Mouse (Mus musculus): ENCODE data around the gene Nek1. TPM values are rescaled to one million over a fixed set of nuclear protein-coding genes. Genes with fewer than 3 reads are reported as not detected.

Gene Nek1
- polyA plus RNA-seq, 1 experiment: 3.4 TPM

DNA sequence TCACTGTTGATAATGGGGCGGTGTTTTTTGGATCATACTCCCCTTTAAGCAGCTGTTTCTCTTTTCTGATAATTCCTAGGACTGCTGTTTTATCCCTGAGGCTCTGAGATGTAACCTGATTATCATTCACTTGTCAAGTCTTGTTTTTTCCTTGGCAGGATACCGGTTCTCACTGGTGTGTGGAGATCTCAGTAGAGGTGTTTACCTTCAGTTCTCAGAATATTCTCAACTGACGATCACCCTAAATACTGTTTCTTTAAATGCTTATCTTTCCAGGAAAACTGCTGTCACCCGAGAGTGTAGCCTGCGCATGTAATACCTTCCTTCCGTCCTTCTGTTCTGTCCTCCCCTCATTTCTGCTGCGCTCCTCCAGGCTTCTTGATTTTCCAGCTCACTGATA is 67.4 kb downstream of the Nek1 start:
- no peak for DNase-seq (ENCODE audit: low read depth in 1 of 2, low spot score in 2 of 2)
- H3K4me1 ChIP-seq (ENCODE audit: control insufficient read depth, insufficient read depth, insufficient read length): no peaks in the 10 kb centered on the region
- H3K36me3 ChIP-seq (ENCODE audit: control insufficient read depth, insufficient read depth, low read length): peaks cover 1% of the 10 kb centered on the region; the same call in 1 of the 2 replicates
- 82% methylated on average over 7 of the region's 7 CpGs for WGBS
- no peaks in the 10 kb centered on the region for H3K27me3 ChIP-seq (ENCODE audit: control insufficient read depth, insufficient read depth, low read length)
- no peak for TF ChIP-seq POLR2A (IDR thresholded peaks at IDR 0.05; ENCODE audit: low read depth, low read length)
- no peak for TF ChIP-seq CTCF (IDR thresholded peaks at IDR 0.05; ENCODE audit: extremely low read depth, insufficient read depth, insufficient read length, insufficient replicate concordance)
- no peak overlapping the region for H3K4me3 ChIP-seq (ENCODE audit: extremely low read depth, insufficient read depth, insufficient read length)
- H3K27ac ChIP-seq (ENCODE audit: insufficient read depth, low read length): no peak overlapping the region

- Histone ChIP-seq H3K36me3 (ENCODE audit: control insufficient read depth, insufficient read depth, low read length) (peaks cover 3% of the 10 kb centered on the region; the same call in 1 of the 2 replicates), H3K4me1 (ENCODE audit: control insufficient read depth, insufficient read depth, insufficient read length) (no peaks in the 10 kb centered on the region), H3K27ac (ENCODE audit: insufficient read depth, low read length) (no peak overlapping the region), H3K27me3 (ENCODE audit: control insufficient read depth, insufficient read depth, low read length) (no peaks in the 10 kb centered on the region), H3K4me3 (ENCODE audit: extremely low read depth, insufficient read depth, insufficient read length) (no peak overlapping the region)
- DNase-seq (ENCODE audit: low read depth in 1 of 2, low spot score in 2 of 2): no peak
- TF ChIP-seq POLR2A (IDR thresholded peaks at IDR 0.05; ENCODE audit: low read depth, low read length) (no peak), CTCF (IDR thresholded peaks at IDR 0.05; ENCODE audit: extremely low read depth, insufficient read depth, insufficient read length, insufficient replicate concordance) (no peak)
These were observed 82.1 kb downstream of the Nek1 start for GRCm38 (mm10) chr8:61075059-61075458.

DNA sequence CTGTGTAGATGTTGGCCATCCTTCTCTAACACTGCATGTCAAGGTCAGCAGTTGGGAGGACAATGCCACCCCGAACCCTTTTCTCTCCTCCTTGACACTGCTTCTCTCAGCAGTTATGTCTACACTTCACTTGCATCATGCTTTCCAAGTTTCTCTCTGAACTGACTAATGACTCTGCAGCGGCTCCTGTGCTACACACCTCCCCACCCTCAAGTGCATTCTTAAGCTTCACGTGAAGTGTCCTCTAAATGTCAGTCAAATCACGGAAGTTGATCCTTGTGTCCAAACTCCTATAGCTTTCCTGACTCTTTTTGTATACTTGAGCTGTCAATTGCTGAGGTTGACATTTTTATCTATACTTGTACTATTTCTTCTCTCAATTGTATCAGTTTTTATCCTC is 117.5 kb downstream of the Nek1 start:
- H3K27me3 ChIP-seq (ENCODE audit: control insufficient read depth, insufficient read depth, low read length): no peaks in the 10 kb centered on the region
- no peak overlapping the region for H3K4me3 ChIP-seq (ENCODE audit: extremely low read depth, insufficient read depth, insufficient read length)
- no peak overlapping the region for H3K27ac ChIP-seq (ENCODE audit: insufficient read depth, low read length)
- TF ChIP-seq POLR2A (IDR thresholded peaks at IDR 0.05; ENCODE audit: low read depth, low read length) (no peak), CTCF (IDR thresholded peaks at IDR 0.05; ENCODE audit: extremely low read depth, insufficient read depth, insufficient read length, insufficient replicate concordance) (no peak)
- 97% methylated on average over 4 of the region's 4 CpGs for WGBS
- DNase-seq (ENCODE audit: low read depth in 1 of 2, low spot score in 2 of 2): no peak
- H3K36me3 ChIP-seq (ENCODE audit: control insufficient read depth, insufficient read depth, low read length): no peaks in the 10 kb centered on the region; the same call in none of the 2 replicates
- no peaks in the 10 kb centered on the region for H3K4me1 ChIP-seq (ENCODE audit: control insufficient read depth, insufficient read depth, insufficient read length)

- Histone ChIP-seq H3K4me3 (ENCODE audit: extremely low read depth, insufficient read depth, insufficient read length) (no peak overlapping the region), H3K27me3 (ENCODE audit: control insufficient read depth, insufficient read depth, low read length) (no peaks in the 10 kb centered on the region)
These were observed 118.9 kb downstream of the Nek1 start for GRCm38 (mm10) chr8:61111940-61112339.

GRCm38 (mm10) chr8:61121631-61122030 is 128.6 kb downstream of the Nek1 start:
- WGBS: 94% methylated on average over 1 of the region's 1 CpGs
- Histone ChIP-seq H3K36me3 (ENCODE audit: control insufficient read depth, insufficient read depth, low read length) (no peaks in the 10 kb centered on the region), H3K27ac (ENCODE audit: insufficient read depth, low read length) (no peak overlapping the region), H3K4me1 (ENCODE audit: control insufficient read depth, insufficient read depth, insufficient read length) (no peaks in the 10 kb centered on the region), H3K27me3 (ENCODE audit: control insufficient read depth, insufficient read depth, low read length) (no peaks in the 10 kb centered on the region), H3K4me3 (ENCODE audit: extremely low read depth, insufficient read depth, insufficient read length) (no peak overlapping the region)
- TF ChIP-seq CTCF (IDR thresholded peaks at IDR 0.05; ENCODE audit: extremely low read depth, insufficient read depth, insufficient read length, insufficient replicate concordance): no peak
- no peak for TF ChIP-seq POLR2A (IDR thresholded peaks at IDR 0.05; ENCODE audit: low read depth, low read length)
- no peak for DNase-seq (ENCODE audit: low read depth in 1 of 2, low spot score in 2 of 2)

More at GRCm38 (mm10) chr8:61111940-61112339, 118.9 kb downstream of the Nek1 start:
- TF ChIP-seq CTCF (IDR thresholded peaks at IDR 0.05; ENCODE audit: extremely low read depth, insufficient read depth, insufficient read length, insufficient replicate concordance): no peak
- TF ChIP-seq POLR2A (IDR thresholded peaks at IDR 0.05; ENCODE audit: low read depth, low read length): no peak
- Histone ChIP-seq H3K4me1 (ENCODE audit: control insufficient read depth, insufficient read depth, insufficient read length) (no peaks in the 10 kb centered on the region), H3K36me3 (ENCODE audit: control insufficient read depth, insufficient read depth, low read length) (no peaks in the 10 kb centered on the region; the same call in none of the 2 replicates), H3K27ac (ENCODE audit: insufficient read depth, low read length) (no peak overlapping the region)
- 87% methylated on average over 4 of the region's 4 CpGs for WGBS
- no peak for DNase-seq (ENCODE audit: low read depth in 1 of 2, low spot score in 2 of 2)

GRCm38 (mm10) chr8:61127299-61127861 is 134.4 kb downstream of the Nek1 start:
- no peak for DNase-seq (ENCODE audit: low read depth in 1 of 2, low spot score in 2 of 2)
- H3K4me1 ChIP-seq (ENCODE audit: control insufficient read depth, insufficient read depth, insufficient read length): no peaks in the 10 kb centered on the region
- no peaks in the 10 kb centered on the region for H3K27me3 ChIP-seq (ENCODE audit: control insufficient read depth, insufficient read depth, low read length)
- no peak overlapping the region for H3K27ac ChIP-seq (ENCODE audit: insufficient read depth, low read length)
- WGBS: 53% methylated on average over 2 of the region's 2 CpGs
- no peaks in the 10 kb centered on the region for H3K36me3 ChIP-seq (ENCODE audit: control insufficient read depth, insufficient read depth, low read length)
- TF ChIP-seq CTCF (IDR thresholded peaks at IDR 0.05; ENCODE audit: extremely low read depth, insufficient read depth, insufficient read length, insufficient replicate concordance) (no peak), POLR2A (IDR thresholded peaks at IDR 0.05; ENCODE audit: low read depth, low read length) (no peak)
- no peak overlapping the region for H3K4me3 ChIP-seq (ENCODE audit: extremely low read depth, insufficient read depth, insufficient read length)

- no peaks in the 10 kb centered on the region for H3K4me1 ChIP-seq (ENCODE audit: control insufficient read depth, insufficient read depth, insufficient read length)
- H3K36me3 ChIP-seq (ENCODE audit: control insufficient read depth, insufficient read depth, low read length): no peaks in the 10 kb centered on the region
- 88% methylated on average over 4 of the region's 4 CpGs for WGBS
- H3K27me3 ChIP-seq (ENCODE audit: control insufficient read depth, insufficient read depth, low read length): no peaks in the 10 kb centered on the region
- H3K4me3 ChIP-seq (ENCODE audit: extremely low read depth, insufficient read depth, insufficient read length): no peak overlapping the region
- H3K27ac ChIP-seq (ENCODE audit: insufficient read depth, low read length): no peak overlapping the region
- DNase-seq (ENCODE audit: low read depth in 1 of 2, low spot score in 2 of 2): no peak
- no peak for TF ChIP-seq POLR2A (IDR thresholded peaks at IDR 0.05; ENCODE audit: low read depth, low read length)
- no peak for TF ChIP-seq CTCF (IDR thresholded peaks at IDR 0.05; ENCODE audit: extremely low read depth, insufficient read depth, insufficient read length, insufficient replicate concordance)
These were observed 139.7 kb downstream of the Nek1 start for GRCm38 (mm10) chr8:61132561-61133134.

All from spleen, adult 2 months (tissue).